Mouse (Mus musculus): ENCODE measurements around the gene Mid1. TPM values are rescaled to one million over a fixed set of nuclear protein-coding genes. Genes with fewer than 3 reads are reported as not detected.

The Mid1 gene
- polyA plus RNA-seq, 1 experiment from 2014 or later: 1.6 TPM

DNA sequence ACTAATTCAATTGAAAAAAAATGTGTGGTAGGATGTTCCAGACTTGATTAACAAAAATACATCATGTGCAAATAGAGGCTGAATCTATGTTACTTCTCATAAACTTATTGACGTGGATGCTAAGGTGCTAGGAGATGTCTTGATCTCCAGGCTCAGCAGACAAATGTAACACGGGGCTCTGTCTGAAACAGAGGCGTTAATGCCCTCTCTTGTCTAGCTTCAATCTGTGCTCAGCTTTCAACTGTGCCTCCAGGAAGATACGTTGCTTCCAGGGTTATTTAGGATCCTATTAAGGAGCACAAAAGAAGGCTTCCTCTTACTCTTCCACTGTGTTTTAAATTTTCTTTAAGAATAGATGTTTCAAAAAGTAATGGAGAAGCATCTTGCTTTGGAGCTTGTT, 115.2 kb downstream of the Mid1 start:
- WGBS (ENCODE audit: insufficient replicate concordance): 32% methylated on average over 4 of the region's 4 CpGs
- Histone ChIP-seq H3K4me2 (ENCODE audit: low read depth, low read length) (no peak overlapping the region), H3K4me1 (ENCODE audit: control insufficient read depth, low read depth, low read length) (no peaks in the 10 kb centered on the region), H3K27me3 (ENCODE audit: control insufficient read depth, insufficient read depth, low read depth, low read length) (no peaks in the 10 kb centered on the region), H3K36me3 (ENCODE audit: control insufficient read depth, insufficient read depth) (no peaks in the 10 kb centered on the region), H3K9me3 (replicated peaks; ENCODE audit: control insufficient read depth, low read length) (no peaks in the 10 kb centered on the region), H3K4me3 (ENCODE audit: low read depth, low read length) (no peak overlapping the region), H3K27ac (ENCODE audit: low read length) (no peak overlapping the region), H3K9ac (ENCODE audit: low read depth, low read length) (no peak overlapping the region)
- no peak for ATAC-seq (ENCODE audit: low read depth)

DNA sequence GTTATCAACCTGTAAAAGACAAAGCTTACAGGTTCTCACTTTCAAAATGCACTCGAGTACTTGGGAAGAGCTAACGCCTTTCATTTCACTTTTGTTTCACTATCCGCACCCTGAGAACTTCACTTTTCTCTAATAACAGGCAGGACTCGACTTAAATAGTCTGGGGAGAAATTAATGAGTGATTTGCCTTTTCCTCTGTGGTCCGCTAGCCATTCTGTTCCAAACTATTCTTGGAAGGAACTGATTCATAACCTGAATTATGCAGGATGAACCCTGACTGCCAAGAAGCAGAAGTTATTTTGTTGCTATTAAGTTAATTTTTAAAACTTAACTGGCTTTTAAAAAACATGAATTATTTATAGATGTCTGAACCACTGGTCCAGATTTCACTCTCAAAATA, 120.8 kb downstream of the Mid1 start:
- no peak for ATAC-seq (ENCODE audit: low read depth)
- WGBS (ENCODE audit: insufficient replicate concordance): 46% methylated on average over 5 of the region's 5 CpGs
- H3K9me3 ChIP-seq (replicated peaks; ENCODE audit: control insufficient read depth, low read length): no peaks in the 10 kb centered on the region
- no peak overlapping the region for H3K27ac ChIP-seq (ENCODE audit: low read length)
- no peak overlapping the region for H3K4me2 ChIP-seq (ENCODE audit: low read depth, low read length)
- no peaks in the 10 kb centered on the region for H3K4me1 ChIP-seq (ENCODE audit: control insufficient read depth, low read depth, low read length)
- no peaks in the 10 kb centered on the region for H3K27me3 ChIP-seq (ENCODE audit: control insufficient read depth, insufficient read depth, low read depth, low read length)
- no peak overlapping the region for H3K4me3 ChIP-seq (ENCODE audit: low read depth, low read length)
- no peak overlapping the region for H3K9ac ChIP-seq (ENCODE audit: low read depth, low read length)
- H3K36me3 ChIP-seq (ENCODE audit: control insufficient read depth, insufficient read depth): no peaks in the 10 kb centered on the region

DNA sequence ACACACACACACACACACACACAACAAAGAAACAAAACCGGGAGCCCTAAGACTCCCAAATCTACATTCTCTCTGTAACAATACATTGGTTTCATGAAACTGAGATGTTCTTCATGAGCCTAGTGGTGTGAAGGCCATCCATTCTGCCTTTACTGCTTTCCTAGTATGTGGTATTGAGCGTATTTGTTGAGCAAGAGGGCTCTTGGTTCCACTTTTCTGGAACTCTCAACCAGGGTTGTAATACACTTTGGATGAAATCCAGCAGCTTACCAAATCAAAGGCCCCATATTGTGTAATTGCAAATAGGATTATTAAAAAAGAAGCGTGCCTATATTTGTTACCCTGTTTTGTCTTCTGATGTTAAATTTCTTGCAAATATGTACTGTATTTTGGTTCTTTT, 122.7 kb downstream of the Mid1 start:
- H3K4me1 ChIP-seq (ENCODE audit: control insufficient read depth, low read depth, low read length): no peaks in the 10 kb centered on the region
- H3K4me2 ChIP-seq (ENCODE audit: low read depth, low read length): no peak overlapping the region
- H3K9ac ChIP-seq (ENCODE audit: low read depth, low read length): no peak overlapping the region
- ATAC-seq (ENCODE audit: low read depth): no peak
- no peak overlapping the region for H3K4me3 ChIP-seq (ENCODE audit: low read depth, low read length)
- H3K27me3 ChIP-seq (ENCODE audit: control insufficient read depth, insufficient read depth, low read depth, low read length): no peaks in the 10 kb centered on the region
- no peaks in the 10 kb centered on the region for H3K9me3 ChIP-seq (replicated peaks; ENCODE audit: control insufficient read depth, low read length)
- WGBS (ENCODE audit: insufficient replicate concordance): 65% methylated on average over 3 of the region's 3 CpGs
- H3K36me3 ChIP-seq (ENCODE audit: control insufficient read depth, insufficient read depth): no peaks in the 10 kb centered on the region
- no peak overlapping the region for H3K27ac ChIP-seq (ENCODE audit: low read length)

DNA sequence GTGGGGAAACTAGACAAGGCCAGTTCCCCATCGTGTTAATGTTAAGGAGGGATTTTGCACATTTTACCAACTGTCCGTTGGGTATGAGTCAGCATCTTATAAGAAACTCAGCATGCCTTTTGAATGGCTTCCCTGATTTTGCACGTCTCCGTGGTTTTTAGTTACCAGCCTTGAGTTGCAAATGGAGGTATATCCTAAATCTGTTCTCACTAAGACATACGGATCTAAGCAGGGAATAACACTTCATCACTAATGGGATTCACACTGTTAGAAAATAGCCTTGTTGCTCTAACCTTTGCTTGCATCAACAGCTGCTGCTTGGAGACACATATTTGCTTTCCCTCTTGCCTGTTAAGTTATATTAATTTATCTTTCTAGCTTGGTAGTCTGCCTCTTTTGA, 126.3 kb downstream of the Mid1 start:
- H3K9me3 ChIP-seq (replicated peaks; ENCODE audit: control insufficient read depth, low read length): no peaks in the 10 kb centered on the region
- H3K4me3 ChIP-seq (ENCODE audit: low read depth, low read length): no peak overlapping the region
- no peak overlapping the region for H3K9ac ChIP-seq (ENCODE audit: low read depth, low read length)
- no peak overlapping the region for H3K27ac ChIP-seq (ENCODE audit: low read length)
- no peak overlapping the region for H3K4me2 ChIP-seq (ENCODE audit: low read depth, low read length)
- no peaks in the 10 kb centered on the region for H3K27me3 ChIP-seq (ENCODE audit: control insufficient read depth, insufficient read depth, low read depth, low read length)
- no peak for ATAC-seq (ENCODE audit: low read depth)
- no peaks in the 10 kb centered on the region for H3K4me1 ChIP-seq (ENCODE audit: control insufficient read depth, low read depth, low read length)
- H3K36me3 ChIP-seq (ENCODE audit: control insufficient read depth, insufficient read depth): no peaks in the 10 kb centered on the region
- WGBS (ENCODE audit: insufficient replicate concordance): 33% methylated on average over 5 of the region's 5 CpGs

DNA sequence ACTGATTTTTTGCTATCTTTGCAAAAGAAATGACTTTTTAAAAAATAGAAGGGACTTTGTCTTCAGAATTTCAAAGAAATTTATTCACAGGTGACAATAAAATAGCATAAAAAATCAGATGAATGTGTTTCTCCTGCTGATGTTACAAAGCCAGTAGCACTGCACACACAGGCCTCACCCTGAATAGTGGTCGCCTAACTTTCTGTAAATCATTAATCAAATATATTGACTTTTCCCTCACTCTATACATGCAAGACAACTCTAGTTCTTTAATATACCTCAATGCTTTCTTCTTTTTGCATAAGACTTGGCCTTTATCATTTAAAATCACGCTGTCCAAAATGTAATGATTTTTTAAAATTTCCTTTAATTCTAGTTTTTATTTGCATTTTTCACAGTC, 126.8 kb downstream of the Mid1 start:
- Histone ChIP-seq H3K9me3 (replicated peaks; ENCODE audit: control insufficient read depth, low read length) (no peaks in the 10 kb centered on the region), H3K4me1 (ENCODE audit: control insufficient read depth, low read depth, low read length) (no peaks in the 10 kb centered on the region), H3K4me3 (ENCODE audit: low read depth, low read length) (no peak overlapping the region), H3K36me3 (ENCODE audit: control insufficient read depth, insufficient read depth) (no peaks in the 10 kb centered on the region), H3K4me2 (ENCODE audit: low read depth, low read length) (no peak overlapping the region), H3K9ac (ENCODE audit: low read depth, low read length) (no peak overlapping the region), H3K27ac (ENCODE audit: low read length) (no peak overlapping the region), H3K27me3 (ENCODE audit: control insufficient read depth, insufficient read depth, low read depth, low read length) (no peaks in the 10 kb centered on the region)
- WGBS (ENCODE audit: insufficient replicate concordance): 48% methylated on average over 2 of the region's 2 CpGs
- ATAC-seq (ENCODE audit: low read depth): no peak

DNA sequence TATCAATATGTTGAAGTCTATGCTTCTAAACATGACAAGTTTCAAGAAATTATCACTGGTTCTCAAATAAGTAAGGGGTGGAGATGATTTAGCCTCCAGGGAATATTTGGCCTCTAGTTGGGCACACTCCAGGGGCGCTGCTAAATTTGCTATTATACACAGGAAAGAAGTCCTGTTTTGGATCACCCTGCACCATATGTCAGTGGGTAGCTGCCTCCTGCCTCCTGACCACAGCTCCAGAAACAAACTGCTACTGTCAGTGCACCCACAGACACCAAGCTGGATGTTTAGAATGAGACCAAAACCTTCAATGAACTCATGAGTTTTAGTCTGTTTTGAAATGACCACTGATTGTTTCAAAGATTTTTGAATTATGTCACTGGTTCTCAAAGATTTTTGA, 128.7 kb downstream of the Mid1 start:
- Histone ChIP-seq H3K4me2 (ENCODE audit: low read depth, low read length) (no peak overlapping the region), H3K9ac (ENCODE audit: low read depth, low read length) (no peak overlapping the region), H3K4me3 (ENCODE audit: low read depth, low read length) (no peak overlapping the region), H3K4me1 (ENCODE audit: control insufficient read depth, low read depth, low read length) (no peaks in the 10 kb centered on the region), H3K27me3 (ENCODE audit: control insufficient read depth, insufficient read depth, low read depth, low read length) (no peaks in the 10 kb centered on the region), H3K27ac (ENCODE audit: low read length) (no peak overlapping the region), H3K36me3 (ENCODE audit: control insufficient read depth, insufficient read depth) (no peaks in the 10 kb centered on the region), H3K9me3 (replicated peaks; ENCODE audit: control insufficient read depth, low read length) (no peaks in the 10 kb centered on the region)
- ATAC-seq (ENCODE audit: low read depth): no peak
- 50% methylated on average over 1 of the region's 1 CpGs for WGBS (ENCODE audit: insufficient replicate concordance)

DNA sequence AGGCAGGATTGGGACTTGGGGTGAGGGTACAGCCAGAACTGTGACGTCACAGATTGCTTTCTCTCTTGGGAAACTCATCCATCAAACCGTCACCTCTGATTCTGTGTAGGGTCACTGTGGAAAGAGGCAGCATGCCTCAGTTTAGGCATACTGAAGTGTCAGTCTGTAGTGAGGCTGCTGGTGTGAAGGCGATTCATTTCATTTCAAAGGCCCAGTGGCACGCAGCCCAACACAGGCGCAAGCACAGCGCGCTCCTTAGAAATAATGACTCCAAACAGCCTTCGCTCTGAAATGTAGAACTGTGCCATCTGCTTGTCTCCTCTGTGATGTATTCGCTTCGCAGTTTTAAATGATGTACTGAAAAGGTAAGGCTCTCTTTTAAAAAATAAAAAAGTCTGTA, 141.9 kb downstream of the Mid1 start:
- H3K9ac ChIP-seq (ENCODE audit: low read depth, low read length): no peak overlapping the region
- 67% methylated on average over 10 of the region's 10 CpGs for WGBS (ENCODE audit: insufficient replicate concordance)
- no peaks in the 10 kb centered on the region for H3K4me1 ChIP-seq (ENCODE audit: control insufficient read depth, low read depth, low read length)
- H3K27ac ChIP-seq (ENCODE audit: low read length): no peak overlapping the region
- H3K27me3 ChIP-seq (ENCODE audit: control insufficient read depth, insufficient read depth, low read depth, low read length): no peaks in the 10 kb centered on the region; the same call in 1 of the 2 replicates
- no peaks in the 10 kb centered on the region for H3K36me3 ChIP-seq (ENCODE audit: control insufficient read depth, insufficient read depth)
- no peak overlapping the region for H3K4me2 ChIP-seq (ENCODE audit: low read depth, low read length)
- no peak overlapping the region for H3K4me3 ChIP-seq (ENCODE audit: low read depth, low read length)
- no peaks in the 10 kb centered on the region for H3K9me3 ChIP-seq (replicated peaks; ENCODE audit: control insufficient read depth, low read length)
- no peak for ATAC-seq (ENCODE audit: low read depth)

DNA sequence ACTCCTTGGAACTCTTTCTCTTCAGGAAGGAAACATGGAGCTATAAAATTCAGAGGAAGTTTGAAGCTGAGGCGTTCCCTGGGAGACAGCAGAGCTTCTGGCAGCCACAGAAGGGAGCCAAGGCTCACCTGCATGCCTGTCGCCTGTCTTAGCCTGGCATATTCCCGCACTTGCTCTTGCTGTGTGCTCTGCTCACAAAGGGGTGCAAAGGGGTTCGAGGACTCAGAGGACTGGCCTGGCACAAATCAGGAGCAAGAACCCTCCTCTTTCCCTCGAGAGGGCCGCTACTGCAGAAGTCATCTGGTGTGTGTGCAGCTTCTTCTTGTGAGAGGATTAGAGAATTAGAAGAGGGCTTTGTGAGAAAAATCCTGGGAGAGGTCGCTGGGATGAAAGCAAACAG, 142.7 kb downstream of the Mid1 start:
- Histone ChIP-seq H3K4me2 (ENCODE audit: low read depth, low read length) (no peak overlapping the region), H3K4me1 (ENCODE audit: control insufficient read depth, low read depth, low read length) (no peaks in the 10 kb centered on the region), H3K4me3 (ENCODE audit: low read depth, low read length) (no peak overlapping the region), H3K9ac (ENCODE audit: low read depth, low read length) (no peak overlapping the region), H3K27ac (ENCODE audit: low read length) (no peak overlapping the region), H3K9me3 (replicated peaks; ENCODE audit: control insufficient read depth, low read length) (no peaks in the 10 kb centered on the region), H3K36me3 (ENCODE audit: control insufficient read depth, insufficient read depth) (no peaks in the 10 kb centered on the region), H3K27me3 (ENCODE audit: control insufficient read depth, insufficient read depth, low read depth, low read length) (no peaks in the 10 kb centered on the region; the same call in 1 of the 2 replicates)
- 26% methylated on average over 7 of the region's 7 CpGs for WGBS (ENCODE audit: insufficient replicate concordance)
- ATAC-seq (ENCODE audit: low read depth): no peak

DNA sequence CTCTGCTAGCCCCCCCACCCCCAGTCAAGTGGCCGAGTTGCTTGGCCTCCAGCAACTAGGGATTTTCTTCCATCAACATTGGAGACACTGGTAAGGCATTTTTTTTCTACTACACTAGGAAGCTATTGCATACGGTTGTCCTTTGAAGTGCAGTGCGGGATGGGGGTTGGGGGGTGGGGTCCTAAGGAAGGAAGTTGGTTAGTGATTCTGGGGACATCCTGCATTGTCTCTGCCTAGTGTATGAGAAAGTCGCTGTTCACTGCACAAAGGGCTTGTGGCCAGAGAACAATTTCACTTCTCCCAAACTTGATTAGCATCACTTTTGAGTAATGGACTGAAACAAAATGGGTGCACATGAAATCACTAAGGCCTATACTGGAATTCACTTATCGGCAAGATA, 143.1 kb downstream of the Mid1 start:
- no peaks in the 10 kb centered on the region; the same call in 1 of the 2 replicates for H3K27me3 ChIP-seq (ENCODE audit: control insufficient read depth, insufficient read depth, low read depth, low read length)
- ATAC-seq (ENCODE audit: low read depth): no peak
- no peaks in the 10 kb centered on the region for H3K36me3 ChIP-seq (ENCODE audit: control insufficient read depth, insufficient read depth)
- no peaks in the 10 kb centered on the region for H3K4me1 ChIP-seq (ENCODE audit: control insufficient read depth, low read depth, low read length)
- no peaks in the 10 kb centered on the region for H3K9me3 ChIP-seq (replicated peaks; ENCODE audit: control insufficient read depth, low read length)
- H3K27ac ChIP-seq (ENCODE audit: low read length): no peak overlapping the region
- no peak overlapping the region for H3K4me2 ChIP-seq (ENCODE audit: low read depth, low read length)
- H3K9ac ChIP-seq (ENCODE audit: low read depth, low read length): no peak overlapping the region
- WGBS (ENCODE audit: insufficient replicate concordance): 35% methylated on average over 5 of the region's 5 CpGs
- no peak overlapping the region for H3K4me3 ChIP-seq (ENCODE audit: low read depth, low read length)

DNA sequence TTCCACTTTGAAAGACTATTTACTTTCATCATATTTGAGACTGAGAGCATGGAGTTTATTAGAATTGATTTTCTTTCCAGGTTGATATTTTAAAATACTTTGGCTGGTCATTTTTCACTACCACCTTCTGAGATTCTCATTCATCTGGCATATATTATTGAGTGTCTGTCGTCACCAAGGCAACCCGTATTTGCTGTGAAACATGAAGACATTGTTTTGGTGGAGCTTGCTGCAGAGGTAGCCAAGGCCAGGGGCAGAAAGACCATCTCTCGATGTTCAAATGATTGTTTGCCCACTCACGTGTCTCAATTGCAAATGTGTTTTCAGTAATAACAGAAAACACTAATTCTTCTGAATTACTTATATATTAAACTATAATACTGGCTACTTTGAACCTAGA, 145.1 kb downstream of the Mid1 start:
- Histone ChIP-seq H3K36me3 (ENCODE audit: control insufficient read depth, insufficient read depth) (no peaks in the 10 kb centered on the region), H3K9ac (ENCODE audit: low read depth, low read length) (no peak overlapping the region), H3K4me3 (ENCODE audit: low read depth, low read length) (no peak overlapping the region), H3K4me2 (ENCODE audit: low read depth, low read length) (no peak overlapping the region), H3K27ac (ENCODE audit: low read length) (no peak overlapping the region), H3K9me3 (replicated peaks; ENCODE audit: control insufficient read depth, low read length) (no peaks in the 10 kb centered on the region), H3K4me1 (ENCODE audit: control insufficient read depth, low read depth, low read length) (no peaks in the 10 kb centered on the region), H3K27me3 (ENCODE audit: control insufficient read depth, insufficient read depth, low read depth, low read length) (no peaks in the 10 kb centered on the region)
- WGBS (ENCODE audit: insufficient replicate concordance): 52% methylated on average over 4 of the region's 4 CpGs
- no peak for ATAC-seq (ENCODE audit: low read depth)
